Comparison of ENCODE assay signal across 15 mouse cellular contexts in genomic region chr6:142751365-142751764, GRCm38 (mm10). TPM values are rescaled to one million over a fixed set of nuclear protein-coding genes. Genes with fewer than 3 reads are reported as not detected.
DNase-seq lines count a peak whose midpoint lies in the region; ATAC-seq lines count a peak whose summit lies in the region.
"Had no signal": no experiment of that assay in that cellular context is flagged by ENCODE, and none has a peak within 500 bp of the region (broad histone marks: within the 10 kb centered on the region; RNA-seq: fewer than 3 reads in every experiment).

No protein-coding gene starts in this region.

- H3K27me3 ChIP-seq in liver, embryonic 12.5 days (replicated peaks) = 0 out of 2 replicates have a peak, but pooled peaks cover 6% of the 10 kb centered on the region
- H3K27me3 ChIP-seq in liver, embryonic 11.5 days (replicated peaks; ENCODE audit: control insufficient read depth, insufficient read depth, low read length) = no peaks in the 10 kb centered on the region
- peaks cover 30% of the 10 kb centered on the region for H3K27me3 ChIP-seq in hindbrain, embryonic 13.5 days
- H3K27me3 ChIP-seq in neural tube, embryonic 12.5 days (replicated peaks) = no peaks in the 10 kb centered on the region
- H3K27me3 ChIP-seq in limb, embryonic 10.5 days (ENCODE audit: low read depth, poor library complexity, severe bottlenecking) = peaks cover 35% of the 10 kb centered on the region
- H3K27me3 ChIP-seq: megakaryocyte, embryonic 14.5 days had no signal

- no peak overlapping the region for H3K4me3 ChIP-seq in liver, embryonic 12.5 days
- no peak overlapping the region for H3K4me3 ChIP-seq in liver, embryonic 11.5 days (ENCODE audit: low read depth, low read length)
- H3K4me3 ChIP-seq in hindbrain, embryonic 13.5 days = 0 out of 2 replicates have a peak overlapping the region, but pooled peaks have one; percentile 14
- H3K4me3 ChIP-seq in neural tube, embryonic 12.5 days = no peak overlapping the region
- no peak overlapping the region for H3K4me3 ChIP-seq in limb, embryonic 10.5 days
- H3K4me3 ChIP-seq: forebrain, embryonic 12.5 days; limb, embryonic 12.5 days; megakaryocyte, embryonic 14.5 days had no signal

- 59% methylated on average over 9 of the region's 9 CpGs for WGBS in liver, embryonic 12.5 days (ENCODE audit: insufficient replicate concordance)
- 58% methylated on average over 9 of the region's 9 CpGs for WGBS in liver, embryonic 11.5 days
- WGBS in hindbrain, embryonic 13.5 days = 52% methylated on average over 9 of the region's 9 CpGs
- 42% methylated on average over 9 of the region's 9 CpGs for WGBS in neural tube, embryonic 12.5 days
- WGBS in limb, embryonic 10.5 days = 48% methylated on average over 9 of the region's 9 CpGs

- H3K9ac ChIP-seq in liver, embryonic 12.5 days = no peak overlapping the region
- H3K9ac ChIP-seq in liver, embryonic 11.5 days (ENCODE audit: low read depth, low read length) = no peak overlapping the region
- H3K9ac ChIP-seq in hindbrain, embryonic 13.5 days = no peak overlapping the region
- H3K9ac ChIP-seq in neural tube, embryonic 12.5 days = no peak overlapping the region
- H3K9ac ChIP-seq: forebrain, embryonic 12.5 days; limb, embryonic 12.5 days; lung, embryonic 14.5 days had no signal

- H3K9me3 ChIP-seq in liver, embryonic 12.5 days (replicated peaks) = no peaks in the 10 kb centered on the region
- no peaks in the 10 kb centered on the region for H3K9me3 ChIP-seq in liver, embryonic 11.5 days (ENCODE audit: control insufficient read depth, low read length)
- H3K9me3 ChIP-seq in hindbrain, embryonic 13.5 days = no peaks in the 10 kb centered on the region
- no peaks in the 10 kb centered on the region for H3K9me3 ChIP-seq in neural tube, embryonic 12.5 days
- no peaks in the 10 kb centered on the region for H3K9me3 ChIP-seq in limb, embryonic 10.5 days (replicated peaks)
- H3K9me3 ChIP-seq: forebrain, embryonic 12.5 days; G1E; limb, embryonic 12.5 days; megakaryocyte, embryonic 14.5 days had no signal

- DNase-seq in liver, embryonic 11.5 days (ENCODE audit: low spot score) = no peak
- DNase-seq in ZHBTc4 (ENCODE audit: low read depth, low spot score) = peak; percentile 96
- no peak for DNase-seq in limb, embryonic 10.5 days (ENCODE audit: low spot score)
- no peak for DNase-seq in adrenal gland, postnatal 14 days
- DNase-seq in urinary bladder, postnatal 36 days (ENCODE audit: low spot score in 2 of 2) = no peak
- DNase-seq: heart, adult 11 months; kidney, adult 2 months; lung, embryonic 14.5 days had no signal

- H3K4me1 ChIP-seq in liver, embryonic 12.5 days = peaks cover 41% of the 10 kb centered on the region
- H3K4me1 ChIP-seq in liver, embryonic 11.5 days (replicated peaks; ENCODE audit: control insufficient read depth, insufficient read depth, low read length) = peaks cover 20% of the 10 kb centered on the region
- no peaks in the 10 kb centered on the region; the same call in 1 of the 2 replicates for H3K4me1 ChIP-seq in hindbrain, embryonic 13.5 days (replicated peaks)
- no peaks in the 10 kb centered on the region for H3K4me1 ChIP-seq in neural tube, embryonic 12.5 days
- 0 out of 2 replicates have a peak, but pooled peaks cover 3% of the 10 kb centered on the region for H3K4me1 ChIP-seq in limb, embryonic 10.5 days
- H3K4me1 ChIP-seq: limb, embryonic 12.5 days had no signal

- H3K27ac ChIP-seq in liver, embryonic 12.5 days = no peak overlapping the region
- H3K27ac ChIP-seq in liver, embryonic 11.5 days (ENCODE audit: low read depth, low read length) = no peak overlapping the region
- 0 out of 2 replicates have a peak overlapping the region, but pooled peaks have one; percentile 30 for H3K27ac ChIP-seq in hindbrain, embryonic 13.5 days
- no peak overlapping the region for H3K27ac ChIP-seq in neural tube, embryonic 12.5 days
- no peak overlapping the region for H3K27ac ChIP-seq in limb, embryonic 10.5 days
- H3K27ac ChIP-seq: forebrain, embryonic 12.5 days; limb, embryonic 12.5 days had no signal

- H3K36me3 ChIP-seq in liver, embryonic 12.5 days = no peaks in the 10 kb centered on the region
- H3K36me3 ChIP-seq in liver, embryonic 11.5 days (ENCODE audit: control insufficient read depth, insufficient read depth, low read length) = no peaks in the 10 kb centered on the region
- H3K36me3 ChIP-seq in hindbrain, embryonic 13.5 days = no peaks in the 10 kb centered on the region
- H3K36me3 ChIP-seq in neural tube, embryonic 12.5 days = no peaks in the 10 kb centered on the region
- H3K36me3 ChIP-seq in limb, embryonic 10.5 days = no peaks in the 10 kb centered on the region
- H3K36me3 ChIP-seq: forebrain, embryonic 12.5 days; G1E; limb, embryonic 12.5 days had no signal

- H3K4me2 ChIP-seq in liver, embryonic 12.5 days = no peak overlapping the region
- H3K4me2 ChIP-seq in liver, embryonic 11.5 days = no peak overlapping the region
- peak overlapping the region; percentile 30 for H3K4me2 ChIP-seq in hindbrain, embryonic 13.5 days
- no peak overlapping the region for H3K4me2 ChIP-seq in neural tube, embryonic 12.5 days (replicated peaks)
- H3K4me2 ChIP-seq: forebrain, embryonic 12.5 days; limb, embryonic 12.5 days; lung, embryonic 14.5 days had no signal

- ATAC-seq in liver, embryonic 12.5 days = peak; percentile 25; the same call in 1 of the 2 replicates
- ATAC-seq in liver, embryonic 11.5 days (replicated peaks; ENCODE audit: low FRiP score) = no peak
- peak; percentile 74 for ATAC-seq in hindbrain, embryonic 13.5 days (ENCODE audit: low FRiP score)
- ATAC-seq in neural tube, embryonic 12.5 days (ENCODE audit: low FRiP score, low read depth) = peak; percentile 74

RNA-seq across cellular contexts. Expression of gene Cmas, which starts 5.1 kb away (rescaled TPM):
- polyA plus RNA-seq in liver, embryonic 12.5 days (2016; fragmentation: Nextera tagmentation; extraction: Ambion mirVana) = 157 and 159 TPM in 2 replicates
- polyA plus RNA-seq in liver, embryonic 11.5 days (2014; fragmentation: Nextera tagmentation; extraction: Ambion mirVana) = 93.0 and 102 TPM in 2 replicates
- polyA plus RNA-seq in hindbrain, embryonic 13.5 days (2015; fragmentation: Nextera tagmentation; extraction: Ambion mirVana) = 178 and 180 TPM in 2 replicates
- 144 and 147 TPM in 2 replicates for polyA plus RNA-seq in neural tube, embryonic 12.5 days (2016; fragmentation: Nextera tagmentation; extraction: Ambion mirVana)
- polyA plus RNA-seq in limb, embryonic 10.5 days (2016; fragmentation: Nextera tagmentation; extraction: Ambion mirVana) = 65.1 and 70.4 TPM in 2 replicates
- total RNA-seq in adrenal gland, postnatal 14 days (2021) = 31.3 and 35.6 TPM in 2 replicates

RNA-seq across cellular contexts. Expression of gene Abcc9, which starts 49.2 kb away (rescaled TPM):
- polyA plus RNA-seq in liver, embryonic 12.5 days (2016; fragmentation: Nextera tagmentation; extraction: Ambion mirVana) = 2.4 and 2.9 TPM in 2 replicates
- polyA plus RNA-seq in liver, embryonic 11.5 days (2014; fragmentation: Nextera tagmentation; extraction: Ambion mirVana) = 3.5 and 3.6 TPM in 2 replicates
- 2.6 and 3.3 TPM in 2 replicates for polyA plus RNA-seq in hindbrain, embryonic 13.5 days (2015; fragmentation: Nextera tagmentation; extraction: Ambion mirVana)
- polyA plus RNA-seq in neural tube, embryonic 12.5 days (2016; fragmentation: Nextera tagmentation; extraction: Ambion mirVana) = 2.1 and 2.4 TPM in 2 replicates
- 1.1 and 1.2 TPM in 2 replicates for polyA plus RNA-seq in limb, embryonic 10.5 days (2016; fragmentation: Nextera tagmentation; extraction: Ambion mirVana)
- 32.9 and 35.9 TPM in 2 replicates for total RNA-seq in adrenal gland, postnatal 14 days (2021)
- polyA plus RNA-seq: G1E had no signal

RNA-seq across cellular contexts. Expression of gene Sult6b2, which starts 52.9 kb away (rescaled TPM):
- 0.06 TPM in 1 of 2 replicates, not detected in the other for polyA plus RNA-seq in liver, embryonic 12.5 days (2016; fragmentation: Nextera tagmentation; extraction: Ambion mirVana)
- 0.07 TPM in 1 of 2 replicates, not detected in the other for polyA plus RNA-seq in liver, embryonic 11.5 days (2014; fragmentation: Nextera tagmentation; extraction: Ambion mirVana)
- polyA plus RNA-seq in hindbrain, embryonic 13.5 days (2015; fragmentation: Nextera tagmentation; extraction: Ambion mirVana) = 0.13 and 0.19 TPM in 2 replicates
- polyA plus RNA-seq in neural tube, embryonic 12.5 days (2016; fragmentation: Nextera tagmentation; extraction: Ambion mirVana) = 0.11 TPM in 1 of 2 replicates, not detected in the other
- polyA plus RNA-seq in limb, embryonic 10.5 days (2016; fragmentation: Nextera tagmentation; extraction: Ambion mirVana) = not detected in 2 replicates
- total RNA-seq in adrenal gland, postnatal 14 days (2021) = not detected in 2 replicates
- polyA plus RNA-seq: G1E; kidney, adult 2 months; limb, embryonic 12.5 days; lung, embryonic 14.5 days had no signal
